Mouse (Mus musculus): ENCODE results near the gene Slc26a11. TPM values are rescaled to one million over a fixed set of nuclear protein-coding genes. Genes with fewer than 3 reads are reported as not detected.
A peak's percentile ranks its signal among the peaks of the same experiment; 100 is the strongest.

The Slc26a11 gene
- total and polyA plus RNA-seq, 3 experiments = 2.0 to 9.9 (median 2.2) TPM

DNA sequence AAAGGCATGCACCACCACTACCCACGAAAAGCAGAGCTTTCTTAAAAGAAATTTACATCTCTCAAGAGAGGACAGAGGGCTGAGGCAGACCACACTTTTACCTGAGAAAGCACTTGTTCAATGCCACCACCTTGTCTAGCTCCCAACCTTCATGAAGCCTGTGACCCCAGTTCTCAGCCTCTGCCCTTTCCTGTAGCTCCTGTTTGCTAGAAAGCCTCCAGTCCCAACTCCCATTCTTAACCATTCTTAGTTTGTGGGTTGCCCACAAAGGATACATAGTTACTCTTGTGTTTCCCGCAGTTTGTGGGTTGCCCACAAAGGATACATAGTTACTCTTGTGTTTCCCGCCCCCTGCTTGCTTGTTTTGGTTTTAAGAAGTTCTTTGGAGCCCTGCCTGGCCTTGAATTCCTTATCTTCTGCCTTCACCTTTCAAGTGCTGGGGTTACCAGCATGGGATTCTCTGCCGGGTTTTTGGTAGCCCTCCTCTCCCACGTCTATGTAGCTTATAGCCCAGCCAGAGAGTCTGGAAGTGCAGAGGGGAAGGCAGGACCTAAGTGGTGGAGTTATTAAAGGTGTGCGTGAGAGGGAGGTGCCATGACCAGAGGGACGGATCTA, 36.1 kb downstream of the Slc26a11 start:
- Histone ChIP-seq H3K27me3 (ENCODE audit: control insufficient read depth, insufficient read depth, low read length) (no peaks in the 10 kb centered on the region), H3K27ac (peak overlapping the region; percentile 99), H3K4me3 (peak overlapping the region; percentile 63), H3K9ac (ENCODE audit: low read depth, low read length) (0 out of 2 replicates have a peak overlapping the region, but pooled peaks have one; percentile 14), H3K79me2 (replicated peaks; ENCODE audit: control insufficient read depth, insufficient read depth, low read length) (0 out of 2 replicates have a peak, but pooled peaks cover 3% of the 10 kb centered on the region), H3K4me1 (ENCODE audit: control insufficient read depth, insufficient read depth, low read length) (peaks cover 23% of the 10 kb centered on the region), H3K36me3 (ENCODE audit: control insufficient read depth, insufficient read depth, low read length) (no peaks in the 10 kb centered on the region)
- intact Hi-C loops (cut with DNase I) = no loop called here
- 50% methylated on average over 7 of the region's 7 CpGs for WGBS
- TF ChIP-seq POLR2A (IDR thresholded peaks at IDR 0.05; ENCODE audit: insufficient read depth, low read depth, low read length) = no peak
- TF ChIP-seq EP300 (IDR thresholded peaks at IDR 0.05; ENCODE audit: insufficient read depth, low read depth, low read length) = no peak
- TF ChIP-seq CTCF (IDR thresholded peaks at IDR 0.05) = no peak
- DNase-seq = peak in 1 of 2 experiments; percentile 31

DNA sequence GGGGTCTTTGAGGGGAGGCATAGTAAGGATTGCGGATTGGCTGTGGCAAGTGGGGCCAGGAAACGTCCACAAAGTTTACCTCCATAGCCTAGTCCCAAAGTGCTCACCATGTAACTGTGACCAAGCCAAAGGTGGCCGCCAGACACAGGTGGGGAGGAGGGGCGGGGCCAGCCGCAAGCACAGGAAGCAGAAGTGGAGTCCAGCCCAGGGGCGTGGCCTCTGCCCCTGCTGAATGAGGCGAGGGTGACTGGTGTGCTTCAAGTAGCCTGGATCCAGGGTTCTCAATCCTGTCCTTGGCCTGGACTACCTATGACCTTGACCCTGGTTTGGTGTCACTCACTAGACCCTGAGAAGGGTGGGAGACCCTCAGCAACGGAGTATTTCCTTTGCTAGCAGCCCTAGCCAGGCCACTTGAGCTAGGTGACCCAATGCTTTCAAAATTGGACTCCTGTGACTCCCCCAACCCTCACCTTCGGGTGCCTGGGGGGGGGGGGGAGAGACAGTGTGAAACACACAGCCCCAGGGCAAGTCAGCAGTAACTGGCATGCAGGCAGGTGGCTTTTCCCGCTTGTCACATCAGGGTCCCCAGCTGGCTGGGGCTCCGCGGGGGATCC, 36.8 kb downstream of the Slc26a11 start:
- Histone ChIP-seq H3K79me2 (replicated peaks; ENCODE audit: control insufficient read depth, insufficient read depth, low read length) (0 out of 2 replicates have a peak, but pooled peaks cover 3% of the 10 kb centered on the region), H3K27me3 (ENCODE audit: control insufficient read depth, insufficient read depth, low read length) (no peaks in the 10 kb centered on the region), H3K4me1 (ENCODE audit: control insufficient read depth, insufficient read depth, low read length) (peaks cover 23% of the 10 kb centered on the region), H3K27ac (peak overlapping the region; percentile 99), H3K9ac (ENCODE audit: low read depth, low read length) (peak overlapping the region; percentile 45), H3K4me3 (peak overlapping the region; percentile 71), H3K36me3 (ENCODE audit: control insufficient read depth, insufficient read depth, low read length) (no peaks in the 10 kb centered on the region; the same call in 1 of the 2 replicates)
- intact Hi-C loops (cut with DNase I) = loop anchor here (2.0 kb wide), 1 partner anchor 37 kb away; the partner anchor contains the start of genes Sgsh and Slc26a11
- TF ChIP-seq CTCF (IDR thresholded peaks at IDR 0.05) = no peak
- peak; percentile 57 for TF ChIP-seq POLR2A (IDR thresholded peaks at IDR 0.05; ENCODE audit: insufficient read depth, low read depth, low read length)
- WGBS = 13% methylated on average over 12 of the region's 12 CpGs
- DNase-seq = peak; percentile 78 to 86

DNA sequence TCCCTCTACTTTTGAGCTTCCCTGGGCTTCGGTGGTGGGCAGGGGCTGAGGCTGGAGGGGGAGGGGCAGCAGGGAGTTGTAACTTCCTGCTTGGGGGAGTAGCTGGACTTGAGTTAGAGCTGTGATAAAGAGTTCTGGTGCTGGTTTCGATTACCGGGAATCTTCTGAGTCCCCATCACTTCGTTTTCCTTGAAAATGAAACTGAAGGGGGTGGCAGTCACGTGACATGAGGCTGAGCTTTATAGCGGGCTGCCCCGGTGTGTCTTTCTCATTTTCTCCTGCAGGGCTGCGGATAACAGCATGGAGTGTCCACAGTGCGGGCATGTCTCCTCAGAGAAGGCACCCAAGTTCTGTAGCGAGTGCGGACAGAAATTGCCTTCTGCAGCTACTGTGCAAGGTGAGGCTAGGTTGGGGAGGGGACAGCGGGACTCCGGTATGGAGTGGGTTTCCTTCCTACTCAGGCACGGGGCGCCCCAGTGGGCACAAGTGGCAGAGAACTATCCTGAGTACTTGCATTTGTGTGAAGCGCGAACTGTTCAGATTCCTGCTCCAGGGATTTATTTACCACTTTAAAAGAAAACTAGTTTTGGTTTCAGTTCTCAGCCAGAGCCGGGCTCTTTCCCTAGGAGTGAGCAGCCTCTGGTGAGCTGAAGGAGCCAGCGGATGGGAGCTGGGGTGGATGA, 37.6 kb downstream of the Slc26a11 start, which contains the start of gene Rnf213:
Gene Rnf213, plus strand, starts transcription at position 301 of the 683 bp plus-strand sequence.
- Histone ChIP-seq H3K9ac (ENCODE audit: low read depth, low read length) (peak within 1 kb of the TSS; percentile 86), H3K27ac (peak within 1 kb of the TSS; percentile 99), H3K4me3 (peak within 1 kb of the TSS; percentile 71), H3K27me3 (ENCODE audit: control insufficient read depth, insufficient read depth, low read length) (no peaks in the 10 kb centered on the region), H3K36me3 (ENCODE audit: control insufficient read depth, insufficient read depth, low read length) (no peaks in the 10 kb centered on the region; the same call in 1 of the 2 replicates), H3K79me2 (replicated peaks; ENCODE audit: control insufficient read depth, insufficient read depth, low read length) (0 out of 2 replicates have a peak, but pooled peaks cover 3% of the 10 kb centered on the region), H3K4me1 (ENCODE audit: control insufficient read depth, insufficient read depth, low read length) (peaks cover 23% of the 10 kb centered on the region)
- 0% methylated on average over 19 of the region's 19 CpGs for WGBS
- DNase-seq = peak; percentile 78 to 82
- TF ChIP-seq POLR2A (IDR thresholded peaks at IDR 0.05; ENCODE audit: insufficient read depth, low read depth, low read length) = peak; percentile 96
- TF ChIP-seq CTCF (IDR thresholded peaks at IDR 0.05) = peak; percentile 59
- TF ChIP-seq EP300 (IDR thresholded peaks at IDR 0.05; ENCODE audit: insufficient read depth, low read depth, low read length) = 0 out of 2 replicates have a peak, but pooled peaks have one; percentile 16
- intact Hi-C loops (cut with DNase I) = loop anchor here (2.0 kb wide), 1 partner anchor 38 kb away; the partner anchor contains the start of genes Sgsh and Slc26a11

DNA sequence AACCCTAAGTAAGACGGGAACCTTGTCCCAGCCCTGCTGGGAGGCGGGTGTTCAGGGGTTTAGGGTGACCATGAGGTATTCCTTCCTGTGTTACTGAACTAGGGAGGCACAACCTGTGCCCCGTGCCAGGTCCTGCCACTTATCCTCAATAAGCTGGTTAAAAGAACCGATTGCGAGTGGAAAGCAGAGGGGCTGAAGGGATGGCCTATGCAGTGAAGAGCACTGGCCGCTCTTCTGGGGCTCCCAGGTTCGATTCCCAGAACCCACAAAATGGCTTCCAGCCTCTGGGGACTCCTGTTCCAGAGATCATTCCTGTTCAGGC, 38.1 kb downstream of the Slc26a11 start:
- intact Hi-C loops (cut with DNase I) = loop anchor here (2.0 kb wide), 1 partner anchor 39 kb away; the partner anchor contains the start of genes Sgsh and Slc26a11
- Histone ChIP-seq H3K4me1 (ENCODE audit: control insufficient read depth, insufficient read depth, low read length) (peaks cover 23% of the 10 kb centered on the region), H3K79me2 (replicated peaks; ENCODE audit: control insufficient read depth, insufficient read depth, low read length) (0 out of 2 replicates have a peak, but pooled peaks cover 3% of the 10 kb centered on the region), H3K27me3 (ENCODE audit: control insufficient read depth, insufficient read depth, low read length) (no peaks in the 10 kb centered on the region), H3K4me3 (peak overlapping the region; percentile 71), H3K9ac (ENCODE audit: low read depth, low read length) (peak overlapping the region; percentile 86), H3K27ac (peak overlapping the region; percentile 99), H3K36me3 (ENCODE audit: control insufficient read depth, insufficient read depth, low read length) (no peaks in the 10 kb centered on the region; the same call in 1 of the 2 replicates)
- WGBS = 19% methylated on average over 7 of the region's 7 CpGs
- no peak for DNase-seq
- no peak for TF ChIP-seq CTCF (IDR thresholded peaks at IDR 0.05)
- no peak for TF ChIP-seq POLR2A (IDR thresholded peaks at IDR 0.05; ENCODE audit: insufficient read depth, low read depth, low read length)
- no peak for TF ChIP-seq EP300 (IDR thresholded peaks at IDR 0.05; ENCODE audit: insufficient read depth, low read depth, low read length)

- WGBS = 59% methylated on average over 6 of the region's 6 CpGs
- peak overlapping the region; percentile 71; the same call in 1 of the 2 replicates for H3K4me3 ChIP-seq
- H3K27me3 ChIP-seq (ENCODE audit: control insufficient read depth, insufficient read depth, low read length) = no peaks in the 10 kb centered on the region
- peak overlapping the region; percentile 34 for H3K9ac ChIP-seq (ENCODE audit: low read depth, low read length)
- 0 out of 2 replicates have a peak, but pooled peaks cover 3% of the 10 kb centered on the region for H3K79me2 ChIP-seq (replicated peaks; ENCODE audit: control insufficient read depth, insufficient read depth, low read length)
- peak in 1 of 2 experiments; percentile 20 for DNase-seq
- no peak overlapping the region for H3K27ac ChIP-seq
- intact Hi-C loops (cut with DNase I) = no loop called here
- no peaks in the 10 kb centered on the region; the same call in 1 of the 2 replicates for H3K36me3 ChIP-seq (ENCODE audit: control insufficient read depth, insufficient read depth, low read length)
- TF ChIP-seq POLR2A (IDR thresholded peaks at IDR 0.05; ENCODE audit: insufficient read depth, low read depth, low read length) = no peak
- H3K4me1 ChIP-seq (ENCODE audit: control insufficient read depth, insufficient read depth, low read length) = peaks cover 23% of the 10 kb centered on the region
These were observed 38.9 kb downstream of the Slc26a11 start for GRCm38 (mm10) chr11:119394210-119394609.

All from heart, adult 2 months (tissue).